Mouse (Mus musculus) right cerebral cortex, postnatal 4 days (tissue): ENCODE results near the gene Lhx4.
A peak's percentile ranks its signal among the peaks of the same experiment; 100 is the strongest.

Source experiments
- DNase-seq: peaks from one replicate; pipeline ENCODE4 v3.0.0-alpha.2; 2022

Gene Lhx4

DNA sequence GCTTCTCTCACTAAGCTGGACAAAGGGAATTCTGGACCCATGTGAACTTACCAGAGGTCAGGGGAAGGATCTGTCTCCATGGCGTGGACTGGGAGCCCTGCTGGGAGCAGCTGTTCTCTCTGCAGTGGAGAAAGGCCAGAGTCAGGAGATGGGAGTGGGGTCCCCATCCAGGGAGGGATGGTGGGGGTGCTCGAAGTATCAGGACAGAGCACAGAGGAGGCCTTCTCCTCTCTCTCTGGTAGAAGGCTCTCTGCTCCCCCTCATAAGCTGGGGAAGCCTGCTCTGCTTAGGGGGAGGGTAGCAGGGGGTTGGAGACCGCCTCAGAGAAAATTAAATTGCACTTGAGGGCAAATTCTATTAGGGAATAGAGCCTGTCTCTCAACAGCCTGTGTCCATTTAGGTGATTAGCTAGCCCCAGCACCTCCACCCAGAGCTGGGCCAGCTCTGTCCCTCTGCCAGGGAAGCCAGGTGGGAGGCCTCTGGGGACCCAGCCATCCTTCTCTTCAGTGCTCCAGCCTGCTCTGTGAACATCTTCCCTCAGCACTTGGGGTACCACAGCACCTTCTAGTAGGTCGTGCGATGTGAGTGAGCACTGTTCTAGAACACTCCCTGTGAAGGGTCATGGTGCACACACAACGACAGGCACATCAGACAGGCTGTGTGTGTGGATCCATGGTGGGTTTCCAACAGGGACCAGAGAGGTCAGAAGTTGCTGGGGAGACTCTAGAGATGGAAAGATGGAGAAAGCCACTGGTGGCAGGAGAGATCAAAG lies at the start of gene Lhx4:
Lhx4 (minus strand) TSS at position 201 of the 772 bp plus-strand sequence.
- no peak for DNase-seq

DNA sequence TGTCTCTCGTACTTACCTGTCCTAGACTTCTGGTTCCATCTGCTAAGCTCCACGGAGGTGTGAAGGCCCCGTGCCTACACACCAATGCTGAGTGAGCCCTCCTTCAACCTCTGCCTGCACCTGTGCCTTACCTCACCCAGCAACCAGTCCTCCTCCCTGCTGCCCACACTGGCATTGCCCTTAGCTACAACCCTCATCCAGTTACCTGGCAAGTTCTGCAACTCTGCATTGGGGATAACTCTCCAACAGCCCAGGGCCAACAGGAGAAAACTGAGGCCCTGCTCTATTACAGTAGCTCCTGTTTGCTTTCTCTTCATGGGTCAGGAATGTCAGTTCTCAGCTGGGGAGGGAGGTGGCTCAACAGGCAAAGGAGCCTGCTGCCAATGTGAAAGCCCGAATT lies 46.5 kb upstream of the Lhx4 start:
- no peak for DNase-seq

DNA sequence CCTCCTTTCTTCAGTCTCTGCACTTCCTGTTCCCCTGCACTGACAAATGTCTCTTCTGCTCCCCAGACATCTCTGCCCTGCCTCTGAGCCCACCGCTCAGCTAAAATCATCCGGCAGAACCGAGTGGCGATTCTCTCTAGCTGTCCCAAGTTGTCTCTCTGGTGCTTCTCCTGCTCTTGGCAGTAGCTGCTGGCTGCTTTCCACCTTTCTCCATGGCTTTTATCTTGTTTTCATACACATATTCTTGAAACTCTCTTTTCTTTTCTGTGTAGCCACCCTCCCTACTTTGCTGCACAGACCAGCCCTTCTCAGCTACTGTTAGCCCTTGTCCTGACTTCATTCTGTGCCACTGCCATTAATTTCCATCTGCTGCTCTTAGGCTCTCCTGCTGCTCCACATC lies 45.9 kb upstream of the Lhx4 start:
- DNase-seq = no peak

- DNase-seq = no peak
Measured at GRCm38 (mm10) chr1:155796757-155797405, 45.4 kb upstream of the Lhx4 start.

DNA sequence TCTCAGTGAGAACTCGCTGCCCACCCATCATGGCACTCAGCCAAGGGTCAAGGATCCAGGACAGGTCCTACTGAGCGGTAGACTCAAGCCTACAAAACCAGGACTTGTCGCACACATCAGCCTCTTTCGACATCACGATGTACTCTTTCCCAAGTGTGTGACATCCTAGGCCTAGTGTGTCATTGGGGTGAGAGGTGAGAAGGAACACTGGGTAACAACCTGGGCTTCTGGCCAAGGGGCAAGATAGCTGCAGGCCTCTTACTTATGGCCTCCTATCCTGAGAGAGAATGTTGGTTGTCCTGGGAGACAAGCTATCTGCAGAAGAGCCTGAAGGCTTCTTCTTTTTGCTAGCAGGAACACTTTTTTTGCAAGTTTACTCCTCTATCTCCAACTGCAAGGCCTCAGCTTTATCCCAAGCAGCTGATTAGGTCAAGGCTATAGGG lies 44.3 kb upstream of the Lhx4 start:
- no peak for DNase-seq

GRCm38 (mm10) chr1:155794855-155795254 lies 43.4 kb upstream of the Lhx4 start:
- no peak for DNase-seq

- no peak for DNase-seq
Measured at GRCm38 (mm10) chr1:155791919-155792318, 40.4 kb upstream of the Lhx4 start.

DNA sequence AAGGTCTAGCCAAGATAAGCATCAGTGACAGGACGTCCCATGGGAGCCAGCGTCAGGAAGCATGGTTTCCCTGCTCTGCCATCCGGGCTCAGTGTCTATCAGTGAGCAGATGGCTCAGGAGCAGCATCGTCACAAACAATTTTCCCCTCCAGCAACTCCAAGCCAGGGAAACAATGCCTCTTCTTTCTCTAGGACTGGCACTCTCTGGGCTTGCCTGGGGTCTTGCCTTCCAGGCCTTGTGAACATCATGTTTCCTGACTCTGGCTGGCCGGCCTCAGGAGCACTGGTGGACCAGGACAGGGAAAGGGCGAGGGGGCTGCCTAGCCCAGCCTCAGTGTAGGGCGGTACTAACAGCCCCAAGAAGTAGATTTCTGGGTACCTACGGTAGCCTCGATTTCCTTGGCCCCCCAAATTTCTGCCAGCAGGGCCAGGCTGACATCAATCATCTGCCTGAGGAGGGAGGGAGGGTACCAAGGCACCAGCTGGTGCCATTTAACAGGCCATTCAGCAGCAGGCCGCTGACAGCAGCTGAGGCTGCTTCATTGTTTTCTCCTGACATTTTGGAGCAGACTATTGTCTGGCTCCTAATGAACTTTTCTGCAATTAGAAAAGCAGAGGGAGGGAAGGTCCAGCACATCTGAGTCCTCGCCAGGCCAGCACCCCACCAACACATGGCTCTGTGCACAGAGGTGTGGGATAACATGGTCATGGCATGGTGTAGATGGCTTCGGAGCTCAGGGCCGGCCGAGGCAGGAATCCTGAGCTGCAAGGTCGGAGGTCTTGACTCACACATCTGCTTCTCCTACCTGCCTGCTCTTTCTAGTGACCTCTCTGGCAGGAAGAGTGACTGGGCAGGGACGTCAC lies 38.9 kb upstream of the Lhx4 start:
- no peak for DNase-seq

- no peak for DNase-seq
Measured at GRCm38 (mm10) chr1:155785886-155786285, 34.4 kb upstream of the Lhx4 start.

- peak; percentile 64 for DNase-seq
Measured at GRCm38 (mm10) chr1:155784343-155785205, 33.1 kb upstream of the Lhx4 start.

DNA sequence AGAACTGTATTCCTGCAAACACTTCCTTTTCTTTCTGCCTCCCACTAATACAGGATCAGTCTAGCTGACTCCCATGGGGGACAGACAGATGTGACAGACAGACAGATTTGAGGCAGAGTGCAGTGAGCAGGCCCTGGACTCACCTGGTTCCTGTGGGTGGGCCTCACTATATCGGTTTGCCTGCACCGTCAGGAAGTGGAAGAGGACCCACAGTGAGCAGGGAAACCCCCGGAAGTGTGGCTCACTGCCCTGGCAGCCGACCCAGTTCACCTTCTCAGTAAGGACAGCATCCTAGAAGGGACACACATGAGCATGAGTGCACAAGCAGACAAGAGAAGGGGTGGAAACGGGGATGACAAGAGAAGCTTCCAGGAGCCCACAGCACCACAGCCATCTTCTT lies 30.9 kb upstream of the Lhx4 start:
- DNase-seq = no peak

GRCm38 (mm10) chr1:155777641-155778625 lies 26.4 kb upstream of the Lhx4 start:
- DNase-seq = no peak

GRCm38 (mm10) chr1:155759167-155759566 lies 7.7 kb upstream of the Lhx4 start:
- DNase-seq = no peak

DNA sequence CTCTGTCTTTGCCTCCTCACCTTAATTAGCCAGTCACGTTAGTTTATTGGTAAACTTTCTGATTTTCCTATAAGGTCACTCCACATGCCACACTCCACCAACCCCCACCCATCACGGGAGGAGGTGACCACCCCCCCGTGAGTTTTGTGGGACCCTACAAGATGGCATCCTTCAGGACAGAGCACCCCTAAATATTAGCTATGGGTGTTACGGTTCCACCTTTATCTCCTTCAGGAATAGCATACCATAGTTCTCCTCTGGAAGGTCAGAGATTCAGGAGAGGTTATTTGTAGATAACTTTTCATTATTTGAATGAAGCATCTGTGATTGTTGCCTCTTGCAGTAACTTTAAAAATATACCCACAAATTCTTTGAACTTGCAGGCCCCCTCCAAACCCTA lies 7.2 kb upstream of the Lhx4 start:
- DNase-seq = no peak

DNA sequence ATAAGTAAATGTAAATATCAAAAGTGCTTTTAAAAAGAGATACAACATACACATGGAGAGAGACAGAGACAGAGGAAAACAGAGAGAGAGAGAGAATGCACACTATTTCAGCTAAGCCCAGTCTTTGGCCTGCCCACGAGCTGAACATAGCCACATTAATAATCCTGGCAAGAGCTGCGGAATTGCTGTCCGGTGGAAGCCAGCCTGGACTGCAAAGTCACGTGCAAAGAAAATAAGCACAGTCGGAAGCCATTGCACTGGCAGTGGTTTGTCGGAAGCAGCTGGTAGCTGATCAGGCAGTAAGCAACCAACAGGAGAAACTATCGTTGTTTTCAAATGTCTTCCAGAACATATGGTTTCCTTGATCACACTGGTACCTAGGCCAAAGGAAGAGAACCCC lies 6.1 kb upstream of the Lhx4 start:
- no peak for DNase-seq

DNA sequence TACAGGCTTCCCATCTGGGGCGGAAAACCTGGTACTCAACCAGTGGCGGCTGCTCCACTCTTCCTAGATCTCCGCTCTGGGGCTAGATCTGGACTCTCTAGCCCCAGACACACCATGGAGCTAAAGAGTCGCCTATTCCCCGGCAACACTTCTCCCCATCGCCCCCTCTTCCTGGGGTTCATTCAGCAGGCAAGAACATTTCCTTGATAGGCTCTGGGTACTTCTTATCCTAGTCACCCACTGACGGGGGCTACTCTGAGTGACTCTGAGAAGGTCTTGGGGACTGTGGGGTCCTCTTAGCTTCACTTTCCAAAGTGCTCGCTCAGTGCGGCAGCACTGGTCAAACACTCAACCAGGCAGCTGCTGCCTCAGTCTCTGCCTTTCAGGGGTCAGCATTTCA lies 1.9 kb upstream of the Lhx4 start:
- no peak for DNase-seq

DNA sequence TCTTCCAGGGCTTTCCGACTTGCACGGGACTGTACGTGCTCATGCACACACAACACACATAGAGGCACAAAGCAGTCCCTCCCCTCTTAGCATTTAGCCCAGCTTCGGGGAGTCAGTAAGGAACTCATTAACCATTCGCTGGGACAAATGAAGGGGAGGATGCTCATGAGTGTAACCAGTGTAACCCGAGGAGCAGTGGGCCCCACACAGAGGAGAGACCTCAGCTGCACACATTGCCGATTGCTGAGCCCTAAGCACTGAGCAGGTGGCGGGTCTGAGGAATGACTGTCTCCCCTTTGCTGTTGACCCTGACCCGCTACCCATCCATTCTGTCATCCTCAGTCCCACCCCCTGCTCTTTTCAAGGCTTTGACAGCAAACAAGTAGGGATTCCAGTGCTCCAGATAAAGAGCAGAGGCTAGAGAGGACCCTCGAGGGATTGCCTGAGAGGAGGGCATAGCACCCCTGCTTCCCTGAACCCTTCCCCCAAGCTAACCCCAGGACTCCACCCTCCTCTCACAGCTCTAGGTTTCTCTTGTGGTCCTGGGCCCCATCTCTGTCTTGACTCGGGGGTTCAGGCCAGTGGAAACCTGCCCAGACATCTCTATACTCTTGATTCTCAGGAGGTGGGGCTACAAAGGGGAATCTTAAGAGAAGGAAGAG lies 836 bp downstream of the Lhx4 start:
- DNase-seq = no peak

DNA sequence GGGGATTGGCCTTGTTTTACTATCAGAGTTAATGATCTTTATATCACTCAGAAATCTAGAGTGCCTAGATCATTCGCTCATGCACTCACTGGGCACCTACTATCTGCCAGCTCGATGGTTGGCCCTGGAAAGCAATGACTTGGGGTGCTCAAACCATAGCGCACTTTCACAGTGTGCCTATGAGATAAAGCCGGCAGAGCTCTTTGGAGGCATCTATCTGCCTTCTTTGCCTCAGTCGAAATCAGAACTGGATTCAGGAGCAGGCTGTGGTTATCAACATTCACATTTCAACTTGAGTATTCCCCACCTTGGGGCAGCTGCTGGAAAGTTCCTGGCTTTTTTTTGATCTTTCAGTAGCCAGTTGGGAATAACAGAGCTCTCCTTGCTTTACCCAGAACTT lies 3.6 kb downstream of the Lhx4 start:
- no peak for DNase-seq

GRCm38 (mm10) chr1:155747011-155747410 lies 4.5 kb downstream of the Lhx4 start:
- no peak for DNase-seq
